Mouse (Mus musculus) stomach, postnatal 0 days (tissue): ENCODE results near the gene Xrcc2.

Experiments used
- CTCF ChIP-seq: IDR thresholded peaks from 2 replicates; pipeline ENCODE4 v1.5.1; 2016; ENCODE audit warnings: antibody characterized with exemption, low read depth, mild to moderate bottlenecking, moderate library complexity
- EP300 ChIP-seq: optimal IDR thresholded peaks from 2 replicates; pipeline ENCODE3; 2016; ENCODE audit warnings: antibody characterized with exemption

DNA sequence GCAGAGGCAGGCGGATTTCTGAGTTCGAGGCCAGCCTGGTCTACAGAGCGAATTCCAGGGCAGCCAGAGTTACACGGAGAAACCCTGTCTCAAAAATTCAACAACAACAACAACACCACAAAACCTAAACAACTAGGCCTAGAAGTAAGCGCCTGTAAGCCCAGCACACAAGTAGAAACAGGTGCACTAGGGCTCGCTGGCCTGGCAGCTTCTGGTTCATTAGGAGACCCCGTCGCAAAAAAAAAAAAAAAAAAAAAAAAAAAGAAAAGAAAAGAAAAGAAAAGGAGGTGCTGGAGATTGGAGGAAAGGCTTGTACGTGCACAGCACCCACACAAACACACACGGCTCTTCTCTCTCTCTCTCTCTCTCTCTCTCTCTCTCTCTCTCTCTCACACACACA lies 40.1 kb downstream of the Xrcc2 start:
- TF ChIP-seq CTCF (no peak), EP300 (no peak)
